ENCODE assay signal across 1 mouse cellular context in genomic region chr3:94367511-94367910, GRCm38 (mm10).
TF ChIP-seq lines count a peak whose summit lies in the region.

No protein-coding gene starts in this region.

TF ChIP-seq in CH12.LX, 34 proteins besides CTCF, POLR2A, EP300 and RAD21 (continued from another document):
- TF ChIP-seq NELFE (IDR thresholded peaks at IDR 0.05; ENCODE audit: low read depth, low read length) (0 out of 2 replicates have a peak, but pooled peaks have one; percentile 1), ZNF384 (IDR thresholded peaks at IDR 0.05; ENCODE audit: low read depth, low read length) (no peak)
